In genomic region chr2:75208821-75209758, GRCm38 (mm10) we compare ENCODE assay signal across 10 mouse cellular contexts.
DNase-seq lines count a peak whose midpoint lies in the region; ATAC-seq and TF ChIP-seq lines count a peak whose summit lies in the region.
"Had no signal": no experiment of that assay in that cellular context is flagged by ENCODE, and none has a peak within 500 bp of the region (broad histone marks: within the 10 kb centered on the region; RNA-seq: fewer than 3 reads in every experiment).

No protein-coding gene starts in this region.

- no peak overlapping the region for H3K9ac ChIP-seq in lung, postnatal 0 days (replicated peaks; ENCODE audit: low read depth)
- H3K9ac ChIP-seq in kidney, embryonic 14.5 days (ENCODE audit: low read depth, low read length) = no peak overlapping the region

- no peaks in the 10 kb centered on the region for H3K9me3 ChIP-seq in lung, postnatal 0 days (ENCODE audit: low read length)
- no peaks in the 10 kb centered on the region for H3K9me3 ChIP-seq in kidney, embryonic 14.5 days (ENCODE audit: control insufficient read depth, low read length)
- H3K9me3 ChIP-seq: G1E had no signal

- ATAC-seq in lung, postnatal 0 days = no peak
- ATAC-seq in kidney, embryonic 14.5 days (ENCODE audit: low FRiP score, low TSS enrichment) = peak; percentile 49; the same call in 1 of the 2 replicates
- ATAC-seq in megakaryocyte, adult 5-6 weeks (ENCODE audit: poor library complexity, severe bottlenecking) = no peak

- H3K36me3 ChIP-seq in lung, postnatal 0 days (ENCODE audit: insufficient read depth, low read length) = no peaks in the 10 kb centered on the region
- H3K36me3 ChIP-seq in kidney, embryonic 14.5 days (ENCODE audit: control insufficient read depth, insufficient read depth, low read length) = no peaks in the 10 kb centered on the region
- H3K36me3 ChIP-seq: G1E had no signal

- no peak for TF ChIP-seq EP300 in lung, postnatal 0 days (IDR thresholded peaks at IDR 0.05)

- no peak overlapping the region for H3K4me2 ChIP-seq in lung, postnatal 0 days (replicated peaks; ENCODE audit: low read depth, low read length)
- peak overlapping the region; percentile 0; the same call in 1 of the 2 replicates for H3K4me2 ChIP-seq in kidney, embryonic 14.5 days (replicated peaks; ENCODE audit: low read depth, low read length)

- H3K4me3 ChIP-seq in lung, postnatal 0 days (ENCODE audit: low read depth, low read length) = no peak overlapping the region
- no peak overlapping the region for H3K4me3 ChIP-seq in kidney, embryonic 14.5 days (ENCODE audit: low read length)

- no peaks in the 10 kb centered on the region for H3K4me1 ChIP-seq in lung, postnatal 0 days (ENCODE audit: insufficient read depth, low read depth, low read length)
- peaks cover 14% of the 10 kb centered on the region for H3K4me1 ChIP-seq in kidney, embryonic 14.5 days (ENCODE audit: control insufficient read depth, insufficient read depth, low read length)

- H3K27ac ChIP-seq in lung, postnatal 0 days (ENCODE audit: low read length) = no peak overlapping the region
- H3K27ac ChIP-seq in kidney, embryonic 14.5 days (ENCODE audit: low read depth, low read length) = no peak overlapping the region
- H3K27ac ChIP-seq: macrophage had no signal

- H3K27me3 ChIP-seq in lung, postnatal 0 days (replicated peaks; ENCODE audit: insufficient read depth, low read length) = no peaks in the 10 kb centered on the region
- H3K27me3 ChIP-seq in kidney, embryonic 14.5 days (ENCODE audit: control insufficient read depth, insufficient read depth, low read length) = no peaks in the 10 kb centered on the region

- peak; percentile 5 to 10 for DNase-seq in lung, adult 18-20 months
- DNase-seq in lung, postnatal 0 days (ENCODE audit: low spot score) = no peak
- peak; percentile 84 for DNase-seq in forelimb bud, embryonic 11.5 days (ENCODE audit: low read depth, low spot score)
- peak; percentile 9 for DNase-seq in lung, postnatal 14 days
- no peak for DNase-seq in spleen, postnatal 10 days (ENCODE audit: low spot score in 2 of 2)
- no peak for DNase-seq in left cerebral cortex, adult 11 months (ENCODE audit: low spot score)

- no peak for TF ChIP-seq CTCF in lung, postnatal 0 days (IDR thresholded peaks at IDR 0.05)

- 58% methylated on average over 27 of the region's 27 CpGs for WGBS in lung, postnatal 0 days
- 29% methylated on average over 27 of the region's 27 CpGs for WGBS in kidney, embryonic 14.5 days

Comparison
In these comparisons a context has a peak if more than half of its experiments do, and no peak if none do; other contexts are left out.
1. DNase-seq: peak in lung, adult 18-20 months (2 of 2), forelimb bud, embryonic 11.5 days (single experiment) and lung, postnatal 14 days (single experiment); none in lung, postnatal 0 days (single experiment), spleen, postnatal 10 days (0 of 2) and left cerebral cortex, adult 11 months (single experiment).